Mouse (Mus musculus) urinary bladder, adult 18-20 months (tissue): ENCODE measurements around the gene Gmppa.

ENCODE experiments used
- DNase-seq, 2 experiments: peaks; one replicate each; pipeline ENCODE4 v3.0.0; 2022; ENCODE audit warnings: low spot score in 2 of 2, mixed read lengths in 2 of 2

The Gmppa gene

DNA sequence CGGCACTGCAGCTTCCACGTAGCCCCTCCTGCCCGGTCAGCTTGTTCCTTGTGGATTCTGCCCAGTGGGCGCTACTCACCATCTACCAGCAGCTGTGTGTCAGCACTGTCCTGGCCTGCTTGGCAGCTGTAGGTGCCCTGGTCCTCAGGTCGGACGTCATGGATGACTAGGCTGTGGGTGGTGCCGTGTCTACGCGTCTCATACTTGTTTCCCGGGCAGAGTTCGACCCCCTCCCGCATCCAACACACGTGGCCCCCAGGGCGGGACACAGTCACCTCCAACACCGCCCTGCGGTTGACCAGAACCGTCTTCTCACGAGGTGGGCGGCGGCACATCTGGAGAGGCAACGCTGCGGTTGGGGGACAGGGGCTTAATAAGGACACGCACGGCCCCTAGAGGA is 50.8 kb downstream of the Gmppa start:
- DNase-seq: no peak

GRCm38 (mm10) chr1:75487040-75487404 is 51.3 kb downstream of the Gmppa start:
- DNase-seq: no peak

- peak; percentile 41 to 70 for DNase-seq
Measured at GRCm38 (mm10) chr1:75487405-75488161, 51.9 kb downstream of the Gmppa start.

DNA sequence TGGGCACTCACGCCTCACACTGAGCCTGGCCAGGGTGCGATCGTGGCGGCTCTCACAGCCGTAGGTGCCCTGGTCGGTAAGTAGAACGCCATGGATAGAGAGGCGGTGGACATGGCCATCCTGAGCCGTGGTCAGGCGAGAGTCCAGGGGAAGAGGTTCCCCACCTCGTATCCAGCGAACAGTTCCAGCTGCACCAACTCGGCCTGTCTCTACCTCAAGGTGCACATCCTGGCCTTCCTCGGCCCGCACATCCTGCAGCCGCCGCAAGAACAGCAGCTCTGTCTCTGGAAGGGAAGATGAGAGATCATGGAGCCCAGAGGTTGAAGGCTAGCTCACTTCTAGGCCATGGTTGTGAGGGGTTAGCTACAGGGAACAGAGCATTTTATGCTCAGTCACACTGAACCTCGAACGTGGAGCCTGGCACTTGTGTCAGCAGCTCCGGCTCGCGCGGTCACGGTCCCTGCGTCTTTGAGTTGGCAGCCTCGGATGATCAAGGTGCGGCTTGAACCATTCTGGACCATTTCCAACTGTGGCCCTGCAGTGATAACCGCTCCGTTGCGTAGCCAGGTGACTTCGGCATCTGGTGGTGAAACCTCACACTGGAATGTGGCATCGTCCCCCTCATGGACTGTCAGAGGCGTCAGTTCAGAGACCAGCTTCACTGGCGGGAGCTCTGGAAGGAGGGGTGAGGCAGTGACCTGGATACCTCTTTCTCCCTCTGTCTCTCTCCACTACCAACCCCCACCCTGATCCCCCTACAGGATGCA is 55.2 kb downstream of the Gmppa start:
- DNase-seq: no peak

DNA sequence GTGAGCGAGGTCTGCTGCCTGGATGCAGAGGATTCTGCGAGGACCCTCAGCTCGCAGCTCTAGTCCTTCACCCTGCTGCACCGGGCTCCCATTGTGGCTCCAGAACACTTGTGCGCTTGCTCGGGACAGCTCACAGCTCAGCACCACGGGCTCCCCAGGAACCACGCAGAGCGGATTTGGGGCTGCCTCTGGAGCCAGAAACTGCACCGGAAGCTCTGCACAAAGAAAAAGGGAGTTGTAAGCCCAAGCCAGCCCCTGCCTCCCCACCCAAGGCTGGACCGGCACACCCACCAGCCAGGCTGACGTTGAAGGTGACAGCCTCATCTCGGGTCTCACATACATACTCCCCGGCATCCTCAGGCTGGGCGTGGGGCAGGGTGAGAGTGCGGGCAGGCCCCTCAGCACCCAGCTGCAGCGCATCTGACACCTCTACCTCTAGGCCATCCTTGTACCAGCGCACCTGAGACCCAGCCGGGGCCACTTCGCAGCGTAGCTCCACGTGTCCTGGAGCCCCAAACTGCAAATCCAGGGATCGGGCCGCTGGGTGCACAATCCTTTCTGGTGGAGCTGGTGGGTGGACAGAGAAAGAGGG is 56.9 kb downstream of the Gmppa start:
- DNase-seq: no peak
